Mouse (Mus musculus) limb, embryonic 10.5 days (tissue): ENCODE measurements at regions not wholly inside any gene's neighbourhood (a gene's known extent, or its start where the extent isn't known, plus 50 kb on each side); places are given as distances from the start of the nearest gene placed in this dataset.

Experiments
- DNase-seq: peaks from one replicate; pipeline ENCODE4 v3.0.0-alpha.2; 2017; ENCODE audit warnings: low spot score
- H3K27ac ChIP-seq: fragments of 300-500 bp; sonication (generic); 2 replicates; pipeline ENCODE4 v1.5.1; 2016; ENCODE audit warnings: mild to moderate bottlenecking
- H3K27me3 ChIP-seq: fragments of 300-500 bp; sonication (generic); 2 replicates; pipeline ENCODE4 v1.6.1; 2016; ENCODE audit warnings: low read depth, mild to moderate bottlenecking; ENCODE audit not compliant: poor library complexity, severe bottlenecking
- H3K36me3 ChIP-seq: fragments of 300-500 bp; sonication (generic); 2 replicates; pipeline ENCODE4 v1.6.1; 2016; ENCODE audit warnings: mild to moderate bottlenecking, moderate library complexity
- H3K4me1 ChIP-seq: fragments of 300-500 bp; sonication (generic); 2 replicates; pipeline ENCODE4 v1.6.1; 2016
- H3K4me3 ChIP-seq: fragments of 300-500 bp; sonication (generic); 2 replicates; pipeline ENCODE4 v1.5.1; 2016; ENCODE audit warnings: mild to moderate bottlenecking, moderate library complexity
- H3K9me3 ChIP-seq: fragments of 300-500 bp; sonication (generic); replicated peaks from 2 replicates; pipeline ENCODE4 v1.6.1; 2016; ENCODE audit warnings: mild to moderate bottlenecking
- whole genome bisulfite sequencing: fragments of 180-500 bp; shearing (Covaris S2); methylation state at CpG from one replicate; pipeline ENCODE4 v1.1.7; 2016; 5-methylcytosine and 5-hydroxymethylcytosine counted together

- peaks cover 4% of the 10 kb centered on the region; the same call in 1 of the 2 replicates for H3K4me1 ChIP-seq
- WGBS: 14% methylated on average over 2 of the region's 2 CpGs
- no peak overlapping the region for H3K27ac ChIP-seq
- H3K9me3 ChIP-seq: no peaks in the 10 kb centered on the region
- H3K27me3 ChIP-seq: no peaks in the 10 kb centered on the region
- H3K36me3 ChIP-seq: no peaks in the 10 kb centered on the region
- DNase-seq: no peak
- no peak overlapping the region for H3K4me3 ChIP-seq
Observed at GRCm38 (mm10) chr8:90192856-90193255, 155.3 kb downstream of the Tox3 start.

GRCm38 (mm10) chr8:90182807-90183206 lies 165.3 kb downstream of the Tox3 start:
- H3K27ac ChIP-seq: no peak overlapping the region
- 71% methylated on average over 6 of the region's 6 CpGs for WGBS

GRCm38 (mm10) chr8:90176771-90177170 lies 171.4 kb downstream of the Tox3 start:
- WGBS: 69% methylated on average over 7 of the region's 7 CpGs
- Histone ChIP-seq H3K4me1 (no peaks in the 10 kb centered on the region), H3K9me3 (no peaks in the 10 kb centered on the region), H3K4me3 (no peak overlapping the region), H3K27ac (no peak overlapping the region), H3K36me3 (no peaks in the 10 kb centered on the region), H3K27me3 (no peaks in the 10 kb centered on the region)
- no peak for DNase-seq

More at GRCm38 (mm10) chr8:90182807-90183206, 165.3 kb downstream of the Tox3 start:
- DNase-seq: no peak
- Histone ChIP-seq H3K36me3 (no peaks in the 10 kb centered on the region), H3K4me3 (no peak overlapping the region), H3K27me3 (no peaks in the 10 kb centered on the region), H3K9me3 (no peaks in the 10 kb centered on the region), H3K4me1 (0 out of 2 replicates have a peak, but pooled peaks cover 2% of the 10 kb centered on the region)

GRCm38 (mm10) chr8:90176335-90176734 lies 171.8 kb downstream of the Tox3 start:
- no peak for DNase-seq

GRCm38 (mm10) chr8:90166639-90167038 lies 181.5 kb downstream of the Tox3 start:
- no peaks in the 10 kb centered on the region for H3K36me3 ChIP-seq
- WGBS: 95% methylated on average over 2 of the region's 2 CpGs

More at GRCm38 (mm10) chr8:90176335-90176734, 171.8 kb downstream of the Tox3 start:
- Histone ChIP-seq H3K27me3 (no peaks in the 10 kb centered on the region), H3K4me3 (no peak overlapping the region), H3K9me3 (no peaks in the 10 kb centered on the region), H3K36me3 (no peaks in the 10 kb centered on the region), H3K4me1 (no peaks in the 10 kb centered on the region), H3K27ac (no peak overlapping the region)
- WGBS: 40% methylated on average over 9 of the region's 9 CpGs

GRCm38 (mm10) chr8:90151477-90151876 lies 196.7 kb downstream of the Tox3 start:
- Histone ChIP-seq H3K36me3 (no peaks in the 10 kb centered on the region), H3K27ac (no peak overlapping the region), H3K4me1 (no peaks in the 10 kb centered on the region), H3K4me3 (no peak overlapping the region), H3K27me3 (no peaks in the 10 kb centered on the region), H3K9me3 (no peaks in the 10 kb centered on the region)
- 90% methylated on average over 5 of the region's 5 CpGs for WGBS
- no peak for DNase-seq

More at GRCm38 (mm10) chr8:90166639-90167038, 181.5 kb downstream of the Tox3 start:
- H3K4me1 ChIP-seq: no peaks in the 10 kb centered on the region
- no peak overlapping the region for H3K27ac ChIP-seq
- H3K9me3 ChIP-seq: no peaks in the 10 kb centered on the region
- DNase-seq: no peak
- no peak overlapping the region for H3K4me3 ChIP-seq
- no peaks in the 10 kb centered on the region for H3K27me3 ChIP-seq

- Histone ChIP-seq H3K4me1 (no peaks in the 10 kb centered on the region), H3K9me3 (no peaks in the 10 kb centered on the region), H3K27me3 (no peaks in the 10 kb centered on the region), H3K36me3 (no peaks in the 10 kb centered on the region), H3K27ac (no peak overlapping the region), H3K4me3 (no peak overlapping the region)
- no peak for DNase-seq
- 80% methylated on average over 6 of the region's 6 CpGs for WGBS
Observed at GRCm38 (mm10) chr8:90149903-90150302, 198.2 kb downstream of the Tox3 start.

- WGBS: 89% methylated on average over 5 of the region's 5 CpGs
Observed at GRCm38 (mm10) chr8:90134626-90135025, 213.5 kb downstream of the Tox3 start.

GRCm38 (mm10) chr8:90130704-90131267 lies 217.4 kb downstream of the Tox3 start:
- no peak overlapping the region for H3K27ac ChIP-seq
- H3K9me3 ChIP-seq: no peaks in the 10 kb centered on the region
- no peaks in the 10 kb centered on the region for H3K4me1 ChIP-seq
- DNase-seq: no peak
- no peak overlapping the region for H3K4me3 ChIP-seq
- H3K36me3 ChIP-seq: no peaks in the 10 kb centered on the region
- 91% methylated on average over 5 of the region's 5 CpGs for WGBS
- H3K27me3 ChIP-seq: no peaks in the 10 kb centered on the region

More at GRCm38 (mm10) chr8:90134626-90135025, 213.5 kb downstream of the Tox3 start:
- H3K9me3 ChIP-seq: no peaks in the 10 kb centered on the region
- no peaks in the 10 kb centered on the region for H3K4me1 ChIP-seq
- H3K4me3 ChIP-seq: no peak overlapping the region
- no peaks in the 10 kb centered on the region for H3K27me3 ChIP-seq
- no peak for DNase-seq
- no peaks in the 10 kb centered on the region for H3K36me3 ChIP-seq
- H3K27ac ChIP-seq: no peak overlapping the region

GRCm38 (mm10) chr8:90125426-90125825 lies 222.7 kb downstream of the Tox3 start:
- Histone ChIP-seq H3K27ac (no peak overlapping the region), H3K36me3 (no peaks in the 10 kb centered on the region), H3K9me3 (no peaks in the 10 kb centered on the region), H3K4me1 (no peaks in the 10 kb centered on the region), H3K4me3 (no peak overlapping the region), H3K27me3 (no peaks in the 10 kb centered on the region)
- WGBS: 97% methylated on average over 1 of the region's 1 CpGs
- no peak for DNase-seq

- no peaks in the 10 kb centered on the region for H3K4me1 ChIP-seq
- H3K9me3 ChIP-seq: no peaks in the 10 kb centered on the region
- no peak overlapping the region for H3K4me3 ChIP-seq
- no peaks in the 10 kb centered on the region for H3K36me3 ChIP-seq
- H3K27me3 ChIP-seq: no peaks in the 10 kb centered on the region
- DNase-seq: no peak
- H3K27ac ChIP-seq: no peak overlapping the region
Observed at GRCm38 (mm10) chr8:90123101-90123500, 225.0 kb downstream of the Tox3 start.

- Histone ChIP-seq H3K27ac (no peak overlapping the region), H3K27me3 (no peaks in the 10 kb centered on the region), H3K4me3 (no peak overlapping the region), H3K36me3 (no peaks in the 10 kb centered on the region), H3K9me3 (no peaks in the 10 kb centered on the region), H3K4me1 (no peaks in the 10 kb centered on the region)
- no peak for DNase-seq
- WGBS: 78% methylated on average over 3 of the region's 3 CpGs
Observed at GRCm38 (mm10) chr8:90121935-90122334, 226.2 kb downstream of the Tox3 start.

- Histone ChIP-seq H3K36me3 (no peaks in the 10 kb centered on the region), H3K4me3 (no peak overlapping the region), H3K27me3 (no peaks in the 10 kb centered on the region), H3K27ac (no peak overlapping the region), H3K4me1 (no peaks in the 10 kb centered on the region), H3K9me3 (no peaks in the 10 kb centered on the region)
- WGBS: 21% methylated on average over 3 of the region's 3 CpGs
- DNase-seq: no peak
Observed at GRCm38 (mm10) chr8:90121017-90121416, 227.1 kb downstream of the Tox3 start.

GRCm38 (mm10) chr8:90115436-90115835 lies 232.7 kb downstream of the Tox3 start:
- Histone ChIP-seq H3K4me3 (no peak overlapping the region), H3K27ac (no peak overlapping the region), H3K4me1 (no peaks in the 10 kb centered on the region), H3K36me3 (no peaks in the 10 kb centered on the region), H3K27me3 (no peaks in the 10 kb centered on the region), H3K9me3 (no peaks in the 10 kb centered on the region)
- DNase-seq: no peak
- WGBS: 88% methylated on average over 2 of the region's 2 CpGs
